Mouse (Mus musculus) T-cell, adult 2 months (primary cell): Measurements from ENCODE around the gene Thap2.

Experiments
- DNase-seq: peaks from one replicate; pipeline ENCODE4 v3.0.0; 2022; ENCODE audit warnings: low spot score

Gene Thap2

GRCm38 (mm10) chr10:115354553-115354952 lies 29.7 kb downstream of the Thap2 start:
- DNase-seq, result no peak

GRCm38 (mm10) chr10:115350810-115351397 lies 33.3 kb downstream of the Thap2 start:
- DNase-seq, result no peak

- no peak for DNase-seq
Observed at GRCm38 (mm10) chr10:115349509-115349908, 34.7 kb downstream of the Thap2 start.

- no peak for DNase-seq
Observed at GRCm38 (mm10) chr10:115349029-115349428, 35.2 kb downstream of the Thap2 start.

- no peak for DNase-seq
Observed at GRCm38 (mm10) chr10:115348131-115348530, 36.1 kb downstream of the Thap2 start.

GRCm38 (mm10) chr10:115346444-115346843 lies 37.8 kb downstream of the Thap2 start:
- no peak for DNase-seq

- no peak for DNase-seq
Observed at GRCm38 (mm10) chr10:115342771-115343425, 41.3 kb downstream of the Thap2 start.

- no peak for DNase-seq
Observed at GRCm38 (mm10) chr10:115339820-115340328, 44.4 kb downstream of the Thap2 start.

- no peak for DNase-seq
Observed at GRCm38 (mm10) chr10:115336901-115337300, 47.3 kb downstream of the Thap2 start.

- DNase-seq, result no peak
Observed at GRCm38 (mm10) chr10:115333528-115333927, 50.7 kb downstream of the Thap2 start.

GRCm38 (mm10) chr10:115332997-115333396 lies 51.2 kb downstream of the Thap2 start:
- DNase-seq, result no peak

GRCm38 (mm10) chr10:115332420-115332952 lies 51.8 kb downstream of the Thap2 start:
- no peak for DNase-seq

- DNase-seq, result no peak
Observed at GRCm38 (mm10) chr10:115329010-115329530, 55.2 kb downstream of the Thap2 start.

- DNase-seq, result no peak
Observed at GRCm38 (mm10) chr10:115328514-115328913, 55.7 kb downstream of the Thap2 start.

- peak; percentile 73 for DNase-seq
Observed at GRCm38 (mm10) chr10:115323295-115323694, 60.9 kb downstream of the Thap2 start.

- no peak for DNase-seq
Observed at GRCm38 (mm10) chr10:115321317-115322035, 62.8 kb downstream of the Thap2 start.
